Mouse (Mus musculus): ENCODE results near the gene Nos1. TPM values are rescaled to one million over a fixed set of nuclear protein-coding genes. Genes with fewer than 3 reads are reported as not detected.

Gene Nos1
- total RNA-seq, 2 experiments from 2014 or later = not detected

GRCm38 (mm10) chr5:117889571-117889970, 108.7 kb downstream of the Nos1 start:
- ATAC-seq (replicated peaks; ENCODE audit: poor library complexity, severe bottlenecking) = no peak

DNA sequence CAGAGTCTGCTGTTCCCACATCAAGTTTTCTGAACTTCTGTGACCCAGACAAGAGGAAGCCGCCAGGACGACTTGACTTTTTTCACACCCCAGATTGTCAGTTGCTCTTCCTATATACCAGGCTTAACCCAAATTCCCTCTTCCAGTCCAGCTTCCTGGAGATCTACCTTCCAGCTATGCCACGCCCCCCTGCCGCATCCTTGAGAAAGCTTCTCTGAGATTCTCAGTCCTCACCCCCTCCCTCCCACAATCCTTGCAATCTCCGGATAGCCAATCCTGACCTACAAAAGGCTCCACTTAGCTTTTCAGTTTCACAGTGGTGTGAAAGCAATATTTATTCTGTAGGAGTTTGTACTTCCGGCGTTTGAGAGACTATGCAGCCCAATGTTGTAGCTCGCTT, 110.0 kb downstream of the Nos1 start:
- no peak for ATAC-seq (replicated peaks; ENCODE audit: poor library complexity, severe bottlenecking)

DNA sequence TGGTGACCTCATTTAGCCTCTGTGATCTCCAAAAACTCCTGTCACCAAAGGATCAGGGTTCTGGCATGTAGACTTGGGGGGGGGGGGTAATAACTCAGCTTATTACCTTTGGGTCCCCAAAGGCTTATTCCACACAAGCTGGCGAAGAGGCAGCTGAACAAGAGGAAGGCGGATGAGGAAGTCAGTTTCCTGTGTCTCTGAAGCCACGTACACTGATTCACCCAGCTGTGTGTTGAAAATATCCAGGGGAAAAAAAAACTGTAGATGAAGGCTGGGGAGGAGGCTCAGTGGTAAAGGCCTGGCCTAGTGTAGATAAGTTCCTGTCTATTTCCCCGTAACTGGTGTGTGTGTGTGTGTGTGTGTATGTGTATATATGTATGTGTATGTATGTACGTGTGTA, 110.7 kb downstream of the Nos1 start:
- no peak for ATAC-seq (replicated peaks; ENCODE audit: poor library complexity, severe bottlenecking)

GRCm38 (mm10) chr5:117894050-117894449, 113.2 kb downstream of the Nos1 start:
- no peak for ATAC-seq (replicated peaks; ENCODE audit: poor library complexity, severe bottlenecking)

GRCm38 (mm10) chr5:117898055-117898806, 117.4 kb downstream of the Nos1 start:
- no peak for ATAC-seq (replicated peaks; ENCODE audit: poor library complexity, severe bottlenecking)

- ATAC-seq (replicated peaks; ENCODE audit: poor library complexity, severe bottlenecking) = no peak
These were observed 118.5 kb downstream of the Nos1 start for GRCm38 (mm10) chr5:117899361-117899760.

- no peak for ATAC-seq (replicated peaks; ENCODE audit: poor library complexity, severe bottlenecking)
These were observed 120.3 kb downstream of the Nos1 start for GRCm38 (mm10) chr5:117900921-117901705.

- ATAC-seq (replicated peaks; ENCODE audit: poor library complexity, severe bottlenecking) = no peak
These were observed 122.7 kb downstream of the Nos1 start for GRCm38 (mm10) chr5:117903534-117903933.

GRCm38 (mm10) chr5:117905728-117906127, 124.9 kb downstream of the Nos1 start:
- ATAC-seq (replicated peaks; ENCODE audit: poor library complexity, severe bottlenecking) = no peak

- ATAC-seq (replicated peaks; ENCODE audit: poor library complexity, severe bottlenecking) = no peak
These were observed 128.7 kb downstream of the Nos1 start for GRCm38 (mm10) chr5:117909524-117909923.

DNA sequence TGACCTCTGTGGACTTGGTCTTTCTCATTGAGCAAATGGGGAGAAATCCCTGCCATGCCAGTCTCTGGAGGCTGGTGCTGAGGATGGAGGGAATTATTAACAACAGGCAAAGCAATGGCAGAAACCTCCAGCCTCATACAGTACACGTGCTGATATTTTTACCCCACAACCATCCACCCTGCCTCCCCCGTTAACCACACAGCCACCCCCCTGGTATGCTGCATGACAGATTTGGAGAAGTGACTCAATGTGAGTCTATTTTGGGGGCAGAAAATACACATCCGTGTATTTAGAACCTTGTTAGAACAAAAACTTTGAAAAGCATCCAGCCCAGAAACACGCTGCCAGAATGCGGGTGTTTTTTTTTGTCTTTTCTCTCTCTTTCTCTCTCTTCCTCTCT, 135.5 kb downstream of the Nos1 start:
- no peak for ATAC-seq (replicated peaks; ENCODE audit: poor library complexity, severe bottlenecking)

DNA sequence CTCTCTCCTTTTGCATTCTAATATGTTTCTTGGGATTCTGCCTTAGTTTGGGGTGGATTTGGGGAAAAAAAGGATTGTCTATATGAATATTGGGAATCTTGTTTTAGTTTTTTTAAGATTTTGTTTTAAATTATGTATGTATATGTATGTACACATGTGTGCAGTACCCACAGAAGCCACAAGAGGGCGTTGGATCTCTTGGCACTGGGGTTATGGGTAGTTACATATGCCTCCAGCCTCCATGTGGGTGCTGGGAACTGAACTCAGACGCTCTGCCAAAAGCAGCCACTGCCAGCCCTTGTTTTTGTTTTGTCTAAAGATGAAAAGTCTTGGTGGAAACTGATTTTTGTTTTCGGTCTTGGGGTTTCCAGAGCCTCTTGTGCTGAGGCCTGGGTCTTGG, 136.1 kb downstream of the Nos1 start:
- no peak for ATAC-seq (replicated peaks; ENCODE audit: poor library complexity, severe bottlenecking)

DNA sequence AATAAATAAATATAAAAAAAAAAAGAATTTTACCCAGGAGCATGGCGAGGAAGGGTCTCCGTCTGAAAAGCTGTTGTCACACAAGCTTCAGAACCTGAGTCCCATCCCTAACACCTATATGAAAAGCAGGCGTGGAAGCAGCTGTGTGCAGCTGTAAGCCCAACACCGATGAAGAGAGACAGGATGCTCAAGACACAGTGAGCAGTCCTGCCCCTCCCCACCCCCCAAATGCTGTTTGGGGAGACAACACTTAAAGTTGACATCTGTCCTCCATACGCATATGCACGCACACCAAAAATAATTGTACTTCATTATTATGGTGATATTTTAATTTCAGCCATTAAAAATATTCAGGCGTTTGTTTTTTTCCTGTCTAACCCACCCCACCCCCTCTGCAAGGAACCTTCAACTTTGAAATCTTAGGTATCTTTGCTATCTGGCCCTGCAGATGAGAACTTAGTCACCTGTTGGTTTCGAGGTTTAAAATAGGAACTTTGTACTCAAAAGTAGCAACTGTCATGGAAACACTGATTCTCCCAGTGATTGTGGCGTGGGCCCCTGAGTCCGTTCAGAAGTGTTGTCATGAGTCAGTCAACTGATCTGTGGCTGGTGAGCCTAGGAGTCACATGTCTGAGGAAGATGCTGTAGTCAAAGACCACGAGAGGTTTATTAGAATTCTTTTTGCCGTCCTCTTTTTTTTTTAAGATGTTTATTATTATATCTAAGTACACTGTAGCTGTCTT, 141.1 kb downstream of the Nos1 start:
- ATAC-seq (replicated peaks; ENCODE audit: poor library complexity, severe bottlenecking) = no peak

GRCm38 (mm10) chr5:117923688-117924087, 142.9 kb downstream of the Nos1 start:
- ATAC-seq (replicated peaks; ENCODE audit: poor library complexity, severe bottlenecking) = no peak

DNA sequence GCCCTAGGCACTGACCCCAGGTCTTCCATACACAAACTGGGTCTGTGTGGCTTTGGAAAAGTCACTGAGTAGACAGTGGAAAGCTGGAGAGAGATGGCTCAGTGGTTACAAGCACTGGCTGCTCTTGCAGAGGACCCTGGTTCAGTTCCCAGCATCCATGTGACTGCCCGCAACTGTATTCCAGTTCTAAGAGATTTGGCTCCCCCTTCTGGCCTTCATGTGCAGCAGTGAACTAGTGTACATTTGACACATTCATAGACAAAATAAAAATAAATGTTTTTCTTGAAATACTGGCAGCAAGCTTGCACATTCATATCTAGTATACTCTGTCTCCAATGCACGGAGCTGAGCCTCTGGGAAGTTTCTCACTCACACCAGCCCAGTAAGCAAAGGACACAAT, 147.7 kb downstream of the Nos1 start:
- no peak for ATAC-seq (replicated peaks; ENCODE audit: poor library complexity, severe bottlenecking)

GRCm38 (mm10) chr5:117932222-117932621, 151.4 kb downstream of the Nos1 start:
- ATAC-seq (replicated peaks; ENCODE audit: poor library complexity, severe bottlenecking) = no peak

GRCm38 (mm10) chr5:117932862-117933261, 152.0 kb downstream of the Nos1 start:
- ATAC-seq (replicated peaks; ENCODE audit: poor library complexity, severe bottlenecking) = peak; percentile 74

- no peak for ATAC-seq (replicated peaks; ENCODE audit: poor library complexity, severe bottlenecking)
These were observed 155.5 kb downstream of the Nos1 start for GRCm38 (mm10) chr5:117936346-117936745.

DNA sequence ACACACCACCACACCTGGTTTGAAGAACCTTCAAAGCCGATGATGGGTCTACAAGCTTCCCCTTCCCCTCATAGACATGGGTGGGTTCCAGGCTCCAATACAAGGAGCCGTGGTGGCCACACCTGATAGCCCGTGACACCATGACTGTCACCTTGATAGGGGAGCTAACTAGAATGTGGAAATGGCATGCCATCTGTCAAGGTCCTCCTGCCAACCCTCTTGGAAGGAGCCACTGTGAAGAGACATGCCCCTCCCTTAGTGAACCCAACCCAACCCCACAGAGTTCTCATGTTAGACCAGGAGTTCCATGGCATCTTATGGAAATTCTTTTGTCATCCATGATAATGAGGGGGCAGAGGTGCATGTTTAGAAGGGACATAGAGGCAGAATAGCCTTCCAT, 156.4 kb downstream of the Nos1 start:
- no peak for ATAC-seq (replicated peaks; ENCODE audit: poor library complexity, severe bottlenecking)

- peak; percentile 97 for ATAC-seq (replicated peaks; ENCODE audit: poor library complexity, severe bottlenecking)
These were observed 157.3 kb downstream of the Nos1 start for GRCm38 (mm10) chr5:117938182-117938581.

GRCm38 (mm10) chr5:117939402-117939801, 158.6 kb downstream of the Nos1 start:
- no peak for ATAC-seq (replicated peaks; ENCODE audit: poor library complexity, severe bottlenecking)

Data from granulocyte monocyte progenitor cell, adult 5-6 weeks (primary cell).